Comparison of ENCODE assay signal across 8 mouse cellular contexts in the genomic region with DNA sequence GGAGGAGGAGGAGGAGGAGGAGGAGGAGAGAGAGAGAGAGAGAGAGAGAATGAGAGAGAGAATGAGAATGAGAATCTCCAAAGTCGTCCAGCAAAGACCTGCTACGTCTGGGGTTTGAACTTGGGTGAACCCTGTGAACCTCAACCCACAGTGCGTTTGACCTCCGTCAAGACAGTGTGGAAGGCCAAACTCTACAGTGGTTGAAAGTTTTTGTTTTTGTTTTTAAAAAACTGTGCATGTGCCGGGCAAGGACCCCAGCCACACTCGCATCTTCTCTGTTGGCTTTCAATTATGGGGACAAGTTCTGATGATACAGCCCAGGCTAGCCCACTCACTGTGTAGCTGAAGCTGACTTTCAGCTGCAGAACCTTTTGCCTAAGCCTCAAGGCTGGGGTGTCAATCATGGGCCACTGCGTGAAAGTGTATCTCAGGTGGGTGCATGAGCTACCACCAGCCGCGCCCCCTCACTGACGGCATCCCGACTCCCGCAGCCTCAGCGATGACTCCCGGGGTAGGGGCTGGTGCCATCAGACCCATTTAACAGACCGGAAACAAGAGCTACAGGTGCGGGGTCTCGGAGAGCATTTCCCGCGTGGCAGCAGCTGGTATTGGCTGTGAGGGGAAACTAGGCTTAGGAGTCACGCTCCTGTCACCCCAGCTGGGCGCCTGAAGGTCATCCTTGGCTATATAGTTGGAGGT. TPM values are rescaled to one million over a fixed set of nuclear protein-coding genes. Genes with fewer than 3 reads are reported as not detected.
DNase-seq lines count a peak whose midpoint lies in the region; ATAC-seq and TF ChIP-seq lines count a peak whose summit lies in the region.

No protein-coding gene starts in this region.

- ATAC-seq in neural tube, embryonic 12.5 days (ENCODE audit: low FRiP score, low read depth): peak; percentile 11

- H3K4me1 ChIP-seq in MEL (ENCODE audit: control insufficient read depth in 1 of 2, insufficient read depth in 2 of 2, low read length in 2 of 2): peaks cover 0 to 26% of the 10 kb centered on the region in 2 experiments; a peak in 2 of 4 replicates
- peaks cover 30% of the 10 kb centered on the region for H3K4me1 ChIP-seq in neural tube, embryonic 12.5 days

- no peak for TF ChIP-seq CTCF in MEL (IDR thresholded peaks at IDR 0.05 in 2 of 3, conservative IDR thresholded peaks at IDR 0.05 in 1 of 3; ENCODE audit: control insufficient read depth in 1 of 3, insufficient read depth in 1 of 3, low read depth in 2 of 3, low read length in 3 of 3, poor library complexity in 1 of 3, severe bottlenecking in 1 of 3)

- DNase-seq in gastrocnemius, postnatal 10 days: peak; percentile 28
- DNase-seq in gastrocnemius, adult 18-20 months (ENCODE audit: low spot score): no peak
- no peak for DNase-seq in MEL (ENCODE audit: low read depth, low spot score)
- peak; percentile 19 to 21 for DNase-seq in gastrocnemius, postnatal 4 days (ENCODE audit: low spot score in 2 of 2)
- DNase-seq in kidney, postnatal 25 days: peak; percentile 22 to 60
- no peak for DNase-seq in embryo, embryonic 9.5 days (ENCODE audit: extremely low spot score)
- no peak for DNase-seq in cerebellum, adult 9-11 months

- peak overlapping the region; percentile 32 for H3K27ac ChIP-seq in MEL (ENCODE audit: control insufficient read depth, low read depth, low read length)
- no peak overlapping the region for H3K27ac ChIP-seq in neural tube, embryonic 12.5 days

- H3K36me3 ChIP-seq in MEL (ENCODE audit: control insufficient read depth in 1 of 2, insufficient read depth in 2 of 2, low read length in 2 of 2): peaks cover 0 to 3% of the 10 kb centered on the region in 2 experiments; a peak in 1 of 4 replicates
- no peaks in the 10 kb centered on the region for H3K36me3 ChIP-seq in neural tube, embryonic 12.5 days

- H3K79me2 ChIP-seq in MEL (ENCODE audit: control insufficient read depth, insufficient read depth, low read length, poor library complexity): no peaks in the 10 kb centered on the region; the same call in 1 of the 2 replicates

- H3K9ac ChIP-seq in MEL (ENCODE audit: control insufficient read depth, low read depth, low read length, poor library complexity, severe bottlenecking): peak overlapping the region; percentile 27
- no peak overlapping the region for H3K9ac ChIP-seq in neural tube, embryonic 12.5 days

- no peak for TF ChIP-seq RAD21 in MEL (IDR thresholded peaks at IDR 0.05; ENCODE audit: low read depth, low read length)

- H3K4me3 ChIP-seq in MEL (ENCODE audit: control insufficient read depth in 1 of 2, insufficient read depth in 1 of 2, low read depth in 2 of 2, low read length in 2 of 2): peak overlapping the region; percentile 59 to 61
- no peak overlapping the region for H3K4me3 ChIP-seq in neural tube, embryonic 12.5 days

- 66% methylated on average over 21 of the region's 21 CpGs for WGBS in neural tube, embryonic 12.5 days

- H3K27me3 ChIP-seq in MEL (ENCODE audit: control insufficient read depth in 1 of 2, insufficient read depth in 2 of 2, low read length in 2 of 2): no peaks in the 10 kb centered on the region
- peaks cover 30% of the 10 kb centered on the region for H3K27me3 ChIP-seq in neural tube, embryonic 12.5 days (replicated peaks)

- TF ChIP-seq POLR2A in MEL (IDR thresholded peaks at IDR 0.05; ENCODE audit: control insufficient read depth in 1 of 2, insufficient read depth in 1 of 2, low read depth in 1 of 2, low read length in 2 of 2, poor library complexity in 1 of 2): no peak

- no peaks in the 10 kb centered on the region for H3K9me3 ChIP-seq in MEL (replicated peaks; ENCODE audit: insufficient read depth, low read length)
- H3K9me3 ChIP-seq in neural tube, embryonic 12.5 days: no peaks in the 10 kb centered on the region

- TF ChIP-seq EP300 in MEL (IDR thresholded peaks at IDR 0.05; ENCODE audit: low read depth in 1 of 2, low read length in 2 of 2): no peak

- H3K4me2 ChIP-seq in neural tube, embryonic 12.5 days (replicated peaks): peak overlapping the region; percentile 53

TF ChIP-seq in MEL, 35 proteins besides CTCF, POLR2A, EP300 and RAD21:
- TF ChIP-seq SIN3A (IDR thresholded peaks at IDR 0.05; ENCODE audit: low read length): peak; percentile 70; the same call in 1 of the 2 replicates
- peak; percentile 30; the same call in 1 of the 2 replicates for TF ChIP-seq MAX (IDR thresholded peaks at IDR 0.05; ENCODE audit: low read length)
- TF ChIP-seq TAL1 (IDR thresholded peaks at IDR 0.05; ENCODE audit: low read length): no peak
TF ChIP-seq in MEL: peak in this region for 2.

RNA-seq across cellular contexts. Expression of gene Nfic, which starts 23.1 kb away (rescaled TPM):
- 100 to 1,000 TPM; 329 to 332 TPM for total RNA-seq in gastrocnemius, postnatal 10 days (2021)
- 100 to 1,000 TPM; 232 to 244 TPM for total RNA-seq in gastrocnemius, adult 18-20 months (2021)
- total RNA-seq in MEL (2012; rRNA removed): 2.0 and 3.6 TPM in 2 replicates
- 1 to 10 TPM in 1 of 2 experiments, not detected in 1; 9.7 TPM for polyA plus RNA-seq in MEL (2012; ENCODE audit: insufficient read depth in 1 of 2, insufficient read length in 2 of 2, low read depth in 1 of 2, low replicate concordance in 2 of 2, missing spikeins in 1 of 2)
- 100 to 1,000 TPM; 274 to 335 TPM for total RNA-seq in gastrocnemius, postnatal 4 days (2021)
- polyA plus RNA-seq in neural tube, embryonic 12.5 days (2016; fragmentation: Nextera tagmentation; extraction: Ambion mirVana): 21.7 and 22.2 TPM in 2 replicates

RNA-seq across cellular contexts. Expression of gene Smim24, which starts 39.5 kb away (rescaled TPM):
- total RNA-seq in gastrocnemius, postnatal 10 days (2021): under 1 TPM in 1 of 2 experiments, not detected in 1; 0.65 TPM
- total RNA-seq in gastrocnemius, adult 18-20 months (2021): not detected
- 6.5 and 6.7 TPM in 2 replicates for total RNA-seq in MEL (2012; rRNA removed)
- polyA plus RNA-seq in MEL (2012; ENCODE audit: insufficient read depth in 1 of 2, insufficient read length in 2 of 2, low read depth in 1 of 2, low replicate concordance in 2 of 2, missing spikeins in 1 of 2): 10 to 100 TPM in 1 of 2 experiments, not detected in 1; 29.5 TPM
- total RNA-seq in gastrocnemius, postnatal 4 days (2021): under 1 TPM; 0.91 to 0.98 TPM
- polyA plus RNA-seq in neural tube, embryonic 12.5 days (2016; fragmentation: Nextera tagmentation; extraction: Ambion mirVana): 2.1 and 2.7 TPM in 2 replicates

RNA-seq across cellular contexts. Expression of gene Gm48552, which starts 43.5 kb away (rescaled TPM):
- 1 to 10 TPM in 1 of 2 experiments, under 1 TPM in 1; 0.33 to 2.0 TPM for total RNA-seq in gastrocnemius, postnatal 10 days (2021)
- under 1 TPM in 1 of 2 experiments, not detected in 1; 0.34 TPM for total RNA-seq in gastrocnemius, adult 18-20 months (2021)
- total RNA-seq in MEL (2012; rRNA removed): 0.49 and 0.89 TPM in 2 replicates
- polyA plus RNA-seq in MEL (2012; ENCODE audit: insufficient read depth in 1 of 2, insufficient read length in 2 of 2, low read depth in 1 of 2, low replicate concordance in 2 of 2, missing spikeins in 1 of 2): 1 to 10 TPM in 1 of 2 experiments, not detected in 1; 1.2 TPM
- 1 to 10 TPM; 1.3 to 2.0 TPM for total RNA-seq in gastrocnemius, postnatal 4 days (2021)
- 2.3 and 2.5 TPM in 2 replicates for polyA plus RNA-seq in neural tube, embryonic 12.5 days (2016; fragmentation: Nextera tagmentation; extraction: Ambion mirVana)

RNA-seq across cellular contexts. Expression of gene Gm48551, which starts 48.1 kb away (rescaled TPM):
- total RNA-seq in gastrocnemius, postnatal 10 days (2021): under 1 TPM; 0.40 to 0.45 TPM
- total RNA-seq in gastrocnemius, adult 18-20 months (2021): under 1 TPM; 0.57 to 0.97 TPM
- total RNA-seq in MEL (2012; rRNA removed): 0.46 and 0.62 TPM in 2 replicates
- 1 to 10 TPM in 1 of 2 experiments, not detected in 1; 2.6 TPM for polyA plus RNA-seq in MEL (2012; ENCODE audit: insufficient read depth in 1 of 2, insufficient read length in 2 of 2, low read depth in 1 of 2, low replicate concordance in 2 of 2, missing spikeins in 1 of 2)
- total RNA-seq in gastrocnemius, postnatal 4 days (2021): 1 to 10 TPM in 1 of 2 experiments, under 1 TPM in 1; 0.70 to 1.5 TPM
- 5.0 and 5.3 TPM in 2 replicates for polyA plus RNA-seq in neural tube, embryonic 12.5 days (2016; fragmentation: Nextera tagmentation; extraction: Ambion mirVana)

RNA-seq across cellular contexts. Expression of gene Dohh, which starts 48.1 kb away (rescaled TPM):
- 10 to 100 TPM; 40.3 to 46.7 TPM for total RNA-seq in gastrocnemius, postnatal 10 days (2021)
- 10 to 100 TPM; 41.1 to 44.1 TPM for total RNA-seq in gastrocnemius, adult 18-20 months (2021)
- 153 and 157 TPM in 2 replicates for total RNA-seq in MEL (2012; rRNA removed)
- 100 to 1,000 TPM in 1 of 2 experiments, not detected in 1; 145 TPM for polyA plus RNA-seq in MEL (2012; ENCODE audit: insufficient read depth in 1 of 2, insufficient read length in 2 of 2, low read depth in 1 of 2, low replicate concordance in 2 of 2, missing spikeins in 1 of 2)
- total RNA-seq in gastrocnemius, postnatal 4 days (2021): 10 to 100 TPM; 48.1 to 48.5 TPM
- 75.6 and 77.9 TPM in 2 replicates for polyA plus RNA-seq in neural tube, embryonic 12.5 days (2016; fragmentation: Nextera tagmentation; extraction: Ambion mirVana)

Comparison
In these comparisons a context has a peak if more than half of its experiments do, and no peak if none do; other contexts are left out.
1. DNase-seq: peak in gastrocnemius, postnatal 10 days (single experiment), gastrocnemius, postnatal 4 days (2 of 2) and kidney, postnatal 25 days (2 of 2); none in gastrocnemius, adult 18-20 months (single experiment), MEL (single experiment), embryo, embryonic 9.5 days (single experiment) and cerebellum, adult 9-11 months (single experiment).
2. RNA of gene Nfic, which starts 23.1 kb away (total RNA-seq): 274 to 335 TPM in gastrocnemius, postnatal 4 days, 329 to 332 TPM in gastrocnemius, postnatal 10 days and 232 to 244 TPM in gastrocnemius, adult 18-20 months; 2.0 to 3.6 TPM in MEL; every median in the first group is over 10 times any median in the second.